Mouse (Mus musculus) lung, embryonic 16.5 days (tissue): ENCODE results near the gene Nid1. TPM values are rescaled to one million over a fixed set of nuclear protein-coding genes. Genes with fewer than 3 reads are reported as not detected.
"Not testable (repeated sequence)": the region's sequence is repeated elsewhere in the genome, so short reads cannot be mapped to it uniquely, and the experiment has no call there.

Experiments used
- ATAC-seq: fragments of 200-750 bp; cut with Nextera tagmentation; 2 replicates; pipeline ENCODE4 v1.8.0; 2017; ENCODE audit warnings: low read depth, mild to moderate bottlenecking, moderate library complexity
- H3K27ac ChIP-seq: fragments of 300-500 bp; sonication (generic); 2 replicates; pipeline ENCODE4 v1.5.1; 2014; ENCODE audit warnings: mild to moderate bottlenecking, control low read depth, low read length
- H3K27me3 ChIP-seq: fragments of 300-500 bp; sonication (generic); 2 replicates; pipeline ENCODE4 v1.6.1; 2014; ENCODE audit warnings: low read depth, low read length, mixed read lengths; ENCODE audit not compliant: control insufficient read depth, insufficient read depth
- H3K36me3 ChIP-seq: fragments of 300-500 bp; sonication (generic); 2 replicates; pipeline ENCODE4 v1.6.1; 2014; ENCODE audit warnings: low read length; ENCODE audit not compliant: control insufficient read depth, insufficient read depth
- H3K4me1 ChIP-seq: fragments of 300-500 bp; sonication (generic); replicated peaks from 2 replicates; pipeline ENCODE4 v1.6.1; 2014; ENCODE audit warnings: low read length, mixed read lengths; ENCODE audit not compliant: control insufficient read depth, insufficient read depth
- H3K4me2 ChIP-seq: fragments of 300-500 bp; sonication (generic); 2 replicates; pipeline ENCODE4 v1.6.1; 2014; ENCODE audit warnings: low read depth, low read length, control low read depth
- H3K4me3 ChIP-seq: fragments of 300-500 bp; sonication (generic); 2 replicates; pipeline ENCODE4 v1.5.1; 2014; ENCODE audit warnings: mild to moderate bottlenecking, low read length, control low read depth
- H3K9ac ChIP-seq: fragments of 300-500 bp; sonication (generic); 2 replicates; pipeline ENCODE4 v1.6.1; 2014; ENCODE audit warnings: low read length, control low read depth
- H3K9me3 ChIP-seq: fragments of 300-500 bp; sonication (generic); 2 replicates; pipeline ENCODE4 v1.6.1; 2016; ENCODE audit warnings: low read length; ENCODE audit not compliant: control insufficient read depth
- WGBS: fragments of 180-500 bp; shearing (Covaris S2); extraction: QIAGEN DNeasy Blood & Tissue Kit; methylation state at CpG from one replicate; pipeline ENCODE4 v1.1.7; 2014; 5-methylcytosine and 5-hydroxymethylcytosine counted together
- polyA plus RNA-seq: library from polyadenylated mRNA; unstranded; fragments of >200 nt; fragmentation: Nextera tagmentation; extraction: Ambion mirVana; gene quantifications from 2 replicates; pipeline ENCODE4 v1.2.1, GENCODE M21; 2015

Gene Nid1
- polyA plus RNA-seq, 1 experiment from 2014 or later, result 167 TPM

DNA sequence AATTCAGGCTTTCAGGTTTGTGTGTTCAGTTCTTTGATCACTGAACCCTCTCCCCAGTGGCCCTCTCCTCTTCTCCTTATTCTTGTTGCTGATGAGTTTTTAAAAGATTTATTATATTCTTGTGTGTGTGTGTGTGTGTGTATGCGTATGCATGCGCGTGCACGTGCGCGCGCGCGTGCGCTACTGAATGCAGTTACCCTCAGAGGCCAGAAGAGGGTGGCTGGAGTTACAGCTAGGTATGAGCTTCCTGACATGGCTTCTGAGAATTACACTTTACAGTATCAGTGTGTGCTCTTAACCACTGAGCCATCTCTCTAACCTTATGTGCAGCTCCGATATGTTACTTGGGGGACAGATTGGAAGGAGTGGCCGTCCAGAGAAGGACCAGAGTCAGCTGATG, 12.6 kb downstream of the Nid1 start:
- ATAC-seq, H3K36me3 ChIP-seq, H3K4me3 ChIP-seq, H3K27me3 ChIP-seq, H3K9ac ChIP-seq, H3K27ac ChIP-seq, H3K4me1 ChIP-seq, H3K9me3 ChIP-seq, H3K4me2 ChIP-seq: not testable (repeated sequence)
- WGBS, result 78% methylated on average over 12 of the region's 12 CpGs

- not testable (repeated sequence) for H3K27me3 ChIP-seq, H3K4me2 ChIP-seq, H3K4me1 ChIP-seq, H3K4me3 ChIP-seq, H3K9me3 ChIP-seq, H3K9ac ChIP-seq, H3K27ac ChIP-seq, H3K36me3 ChIP-seq, ATAC-seq
- 71% methylated on average over 1 of the region's 1 CpGs for WGBS
These were observed 13.6 kb downstream of the Nid1 start for GRCm38 (mm10) chr13:13450931-13451330.

DNA sequence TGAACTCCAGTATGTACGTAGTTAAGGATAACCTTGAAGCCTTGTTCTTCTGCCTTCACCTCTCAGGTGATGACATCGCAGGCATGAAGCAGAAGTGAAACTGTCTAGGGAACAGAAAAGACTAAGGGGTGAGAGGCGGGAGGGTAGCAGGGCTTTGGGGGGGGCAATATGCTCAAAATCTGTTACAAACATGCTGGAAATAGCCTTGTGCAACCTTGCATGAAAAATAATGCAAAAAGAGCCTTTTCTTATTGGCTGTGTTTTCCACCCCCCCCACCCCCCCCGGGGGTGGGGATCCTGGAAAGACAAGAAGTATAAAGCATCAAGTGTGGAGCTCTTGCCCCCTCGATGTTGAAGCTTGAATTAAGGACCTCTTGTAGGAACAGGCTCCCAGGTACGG, 16.0 kb downstream of the Nid1 start:
- H3K9me3 ChIP-seq, H3K4me2 ChIP-seq, H3K27ac ChIP-seq, ATAC-seq, H3K9ac ChIP-seq, H3K27me3 ChIP-seq, H3K36me3 ChIP-seq, H3K4me1 ChIP-seq, H3K4me3 ChIP-seq: not testable (repeated sequence)
- 82% methylated on average over 6 of the region's 6 CpGs for WGBS

- H3K27ac ChIP-seq, H3K4me3 ChIP-seq, ATAC-seq, H3K27me3 ChIP-seq, H3K4me2 ChIP-seq, H3K4me1 ChIP-seq, H3K36me3 ChIP-seq, H3K9ac ChIP-seq, H3K9me3 ChIP-seq: not testable (repeated sequence)
- 89% methylated on average over 7 of the region's 7 CpGs for WGBS
These were observed 16.9 kb downstream of the Nid1 start for GRCm38 (mm10) chr13:13454249-13454648.

DNA sequence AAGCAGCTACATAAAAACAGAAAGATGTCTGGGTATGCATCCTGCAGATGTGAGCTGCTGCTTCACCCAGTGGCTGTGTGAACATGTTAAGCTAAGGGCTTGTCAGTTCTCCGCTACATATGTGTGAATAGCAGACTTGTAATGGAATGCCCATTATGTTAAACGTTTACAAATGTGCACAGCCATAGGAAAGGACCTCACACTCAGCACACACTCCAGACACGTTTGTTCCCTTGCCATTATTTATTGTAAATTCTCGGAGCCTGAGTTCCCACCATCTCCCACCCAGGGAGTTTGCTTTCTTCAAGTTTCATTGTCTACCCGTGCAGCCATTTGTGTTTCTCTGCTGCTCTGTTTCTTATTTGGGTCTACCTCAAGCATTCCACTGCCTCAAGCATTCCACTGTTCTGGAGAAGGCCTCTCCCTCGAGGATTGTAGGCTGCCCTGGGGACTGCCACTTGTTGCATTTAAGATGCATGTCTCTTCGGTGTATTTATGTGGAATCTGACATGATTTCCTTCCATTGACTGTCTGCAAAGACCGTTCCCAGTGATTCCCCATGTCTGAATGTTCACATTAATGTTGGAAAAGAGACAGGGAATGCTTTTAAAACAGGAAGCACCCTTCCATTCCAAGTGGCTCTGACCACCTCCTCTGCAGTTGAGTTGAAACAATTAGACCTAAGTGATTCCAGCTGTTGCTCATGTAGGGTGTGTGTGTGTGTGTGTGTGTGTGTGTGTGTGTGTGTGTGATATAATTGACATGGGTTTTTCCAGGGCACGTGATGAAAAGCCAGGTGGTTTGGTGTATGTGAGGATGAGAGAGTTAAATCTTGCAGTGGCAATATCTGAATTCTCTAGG, 18.5 kb downstream of the Nid1 start:
- not testable (repeated sequence) for H3K27me3 ChIP-seq, H3K4me3 ChIP-seq, H3K27ac ChIP-seq, H3K4me2 ChIP-seq, H3K36me3 ChIP-seq, H3K9me3 ChIP-seq, H3K9ac ChIP-seq
- WGBS, result 29% methylated on average over 7 of the region's 9 CpGs
- ATAC-seq, result peak; percentile 19; the same call in 1 of the 2 replicates
- H3K4me1 ChIP-seq, result peaks cover 10% of the 10 kb centered on the region

GRCm38 (mm10) chr13:13458138-13458737, 20.9 kb downstream of the Nid1 start:
- Histone ChIP-seq H3K4me3 (no peak overlapping the region), H3K4me1 (peaks cover 15% of the 10 kb centered on the region), H3K9ac (no peak overlapping the region), H3K9me3 (no peaks in the 10 kb centered on the region), H3K27me3 (no peaks in the 10 kb centered on the region), H3K27ac (peak overlapping the region; percentile 15), H3K4me2 (no peak overlapping the region), H3K36me3 (no peaks in the 10 kb centered on the region)
- peak; percentile 84 for ATAC-seq
- 32% methylated on average over 4 of the region's 4 CpGs for WGBS

GRCm38 (mm10) chr13:13460521-13461138, 23.3 kb downstream of the Nid1 start:
- Histone ChIP-seq H3K27ac (no peak overlapping the region), H3K27me3 (no peaks in the 10 kb centered on the region), H3K9me3 (no peaks in the 10 kb centered on the region), H3K9ac (no peak overlapping the region), H3K36me3 (no peaks in the 10 kb centered on the region), H3K4me3 (no peak overlapping the region), H3K4me2 (no peak overlapping the region), H3K4me1 (peaks cover 15% of the 10 kb centered on the region)
- WGBS, result 78% methylated on average over 2 of the region's 2 CpGs
- no peak for ATAC-seq

DNA sequence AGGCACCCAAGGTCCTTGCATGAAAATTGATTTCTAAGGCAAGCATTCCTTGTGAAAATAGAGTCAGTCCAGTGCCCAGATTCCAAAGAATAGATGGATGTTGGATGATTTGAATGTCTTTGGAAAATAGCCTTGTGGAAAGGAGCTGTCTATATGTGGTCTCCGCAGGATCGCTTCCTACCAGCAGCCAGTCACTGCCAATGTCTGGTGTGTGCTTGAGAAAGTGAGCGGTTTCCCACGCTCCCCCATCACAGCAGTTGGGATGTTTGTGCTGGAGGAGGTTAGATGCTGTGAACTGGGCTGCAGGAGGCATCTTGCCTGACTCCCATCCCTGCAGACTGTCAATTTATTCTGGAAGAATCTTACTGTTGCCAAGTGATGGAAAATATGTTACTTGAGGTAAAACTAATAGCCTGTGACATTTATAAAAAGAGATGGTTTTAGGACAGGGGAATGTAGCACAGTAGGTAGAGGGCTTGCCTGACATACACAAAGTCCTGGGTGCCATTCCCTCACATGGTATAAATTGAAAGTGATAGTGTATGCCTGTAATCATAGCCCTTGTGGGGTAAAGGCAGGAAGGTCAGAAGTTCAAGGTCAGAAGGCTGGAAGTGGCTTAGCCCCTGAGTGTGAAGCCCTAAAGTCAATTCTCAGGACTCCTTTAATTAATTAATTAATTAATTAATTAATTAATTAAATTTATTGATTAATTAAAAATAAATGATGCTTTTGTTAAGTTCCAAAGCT, 24.3 kb downstream of the Nid1 start:
- H3K36me3 ChIP-seq, result no peaks in the 10 kb centered on the region
- ATAC-seq, result no peak
- H3K27ac ChIP-seq, result no peak overlapping the region
- no peaks in the 10 kb centered on the region for H3K9me3 ChIP-seq
- H3K4me3 ChIP-seq, result no peak overlapping the region
- H3K9ac ChIP-seq, result no peak overlapping the region
- H3K27me3 ChIP-seq, result no peaks in the 10 kb centered on the region
- 82% methylated on average over 4 of the region's 4 CpGs for WGBS
- peaks cover 15% of the 10 kb centered on the region for H3K4me1 ChIP-seq
- no peak overlapping the region for H3K4me2 ChIP-seq

- Histone ChIP-seq H3K4me1 (peaks cover 6% of the 10 kb centered on the region), H3K27ac (no peak overlapping the region), H3K27me3 (no peaks in the 10 kb centered on the region), H3K9me3 (no peaks in the 10 kb centered on the region), H3K36me3 (peaks cover 9% of the 10 kb centered on the region), H3K4me3 (no peak overlapping the region), H3K4me2 (no peak overlapping the region), H3K9ac (no peak overlapping the region)
- WGBS, result 81% methylated on average over 3 of the region's 3 CpGs
- ATAC-seq, result no peak
These were observed 26.6 kb downstream of the Nid1 start for GRCm38 (mm10) chr13:13463949-13464348.
